Mouse (Mus musculus) kidney, adult 9 months (tissue): ENCODE data around the gene Arhgef28.
A peak's percentile ranks its signal among the peaks of the same experiment; 100 is the strongest.
"Not testable (repeated sequence)": the region's sequence is repeated elsewhere in the genome, so short reads cannot be mapped to it uniquely, and the experiment has no call there.

ENCODE experiments used
- DNase-seq: peaks from one replicate; pipeline ENCODE4 v3.0.0; 2022

Arhgef28 gene

GRCm38 (mm10) chr13:98062843-98063242 lies 143.4 kb downstream of the Arhgef28 start:
- no peak for DNase-seq

DNA sequence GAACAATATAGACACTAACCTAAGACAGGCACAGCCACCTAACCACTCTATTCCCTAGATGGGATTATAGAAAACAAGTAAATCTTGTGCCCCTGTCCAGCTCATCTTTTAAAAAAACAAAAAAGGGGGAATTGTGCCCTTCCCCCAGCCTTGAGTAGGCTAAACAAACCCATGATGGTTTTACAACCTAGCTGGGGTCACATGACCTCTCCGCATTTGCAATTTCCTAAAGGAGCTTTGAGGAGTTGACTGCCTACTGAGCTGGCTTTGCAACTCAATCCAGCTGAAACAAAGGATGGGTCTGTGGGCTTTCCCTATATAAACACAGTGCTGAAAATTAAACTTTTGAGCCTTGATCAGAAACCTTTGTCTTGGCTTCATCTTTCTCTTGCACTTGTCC lies 146.1 kb downstream of the Arhgef28 start:
- not testable (repeated sequence) for DNase-seq

DNA sequence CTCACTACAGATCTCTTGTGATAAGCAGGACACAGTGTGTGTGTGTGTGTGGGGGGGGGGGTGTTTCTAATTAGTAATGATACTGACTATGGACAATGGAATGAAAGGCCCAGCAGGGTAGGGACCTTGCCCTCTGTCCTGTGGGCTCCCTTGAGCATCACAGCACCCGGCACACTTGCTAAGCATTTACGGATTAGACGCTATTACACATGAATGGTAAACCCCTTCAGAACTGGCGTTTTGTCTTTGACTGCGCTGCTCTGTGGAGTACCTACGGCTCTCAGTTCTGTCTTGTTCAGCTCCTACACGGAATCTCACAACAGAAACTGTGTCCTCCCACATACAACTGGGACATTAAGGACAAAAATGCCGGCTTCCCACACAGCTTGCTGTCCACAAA lies 151.0 kb downstream of the Arhgef28 start:
- no peak for DNase-seq

DNA sequence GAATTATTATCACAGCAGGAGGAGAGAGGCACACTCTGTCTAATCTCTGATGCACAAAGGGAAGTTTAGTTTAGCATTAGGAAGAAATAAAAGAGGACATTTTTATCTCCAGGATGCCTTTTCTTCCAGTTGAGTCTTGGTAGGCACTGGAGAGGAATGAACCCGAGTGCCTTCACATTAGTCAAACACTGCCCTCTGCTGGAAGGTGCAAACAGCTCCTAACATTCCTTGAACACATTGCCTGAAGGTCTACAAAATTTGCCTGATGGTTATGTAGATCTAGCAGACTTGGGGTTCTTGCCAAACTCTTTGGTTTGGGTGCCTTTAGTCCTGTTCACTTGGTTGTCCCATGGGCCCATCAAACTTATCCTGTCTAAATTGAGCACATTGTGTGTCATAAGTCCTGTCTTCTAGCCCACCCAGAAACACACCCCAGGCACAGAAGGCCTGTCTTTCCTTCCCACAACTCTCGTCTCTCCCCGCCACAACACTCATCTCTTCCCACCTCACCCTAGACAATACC lies 165.6 kb downstream of the Arhgef28 start:
- peak; percentile 72 for DNase-seq

- DNase-seq: no peak
Measured at GRCm38 (mm10) chr13:98038731-98039130, 167.5 kb downstream of the Arhgef28 start.

DNA sequence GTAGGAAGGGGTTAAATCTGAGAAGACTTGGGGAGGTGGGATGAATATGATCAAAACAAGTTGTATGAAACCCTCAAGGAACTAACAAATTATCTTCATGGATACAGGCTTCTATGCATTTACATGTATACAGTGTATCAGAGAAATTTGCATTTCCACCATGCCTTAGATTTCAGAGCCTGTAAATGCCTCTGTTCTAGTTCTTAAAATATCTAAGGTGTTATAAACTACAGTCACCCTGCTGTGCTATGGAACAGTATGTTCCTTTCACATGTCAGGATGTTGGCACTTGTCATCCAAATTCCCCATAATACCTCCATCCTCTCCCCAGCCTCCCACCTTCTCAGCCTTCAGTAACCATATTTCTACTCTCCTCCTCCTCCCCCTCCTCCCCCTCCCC lies 168.5 kb downstream of the Arhgef28 start:
- DNase-seq: no peak

GRCm38 (mm10) chr13:98031642-98031960 lies 174.6 kb downstream of the Arhgef28 start:
- DNase-seq: no peak

- peak; percentile 93 for DNase-seq
Measured at GRCm38 (mm10) chr13:98030959-98031641, 175.1 kb downstream of the Arhgef28 start.

DNA sequence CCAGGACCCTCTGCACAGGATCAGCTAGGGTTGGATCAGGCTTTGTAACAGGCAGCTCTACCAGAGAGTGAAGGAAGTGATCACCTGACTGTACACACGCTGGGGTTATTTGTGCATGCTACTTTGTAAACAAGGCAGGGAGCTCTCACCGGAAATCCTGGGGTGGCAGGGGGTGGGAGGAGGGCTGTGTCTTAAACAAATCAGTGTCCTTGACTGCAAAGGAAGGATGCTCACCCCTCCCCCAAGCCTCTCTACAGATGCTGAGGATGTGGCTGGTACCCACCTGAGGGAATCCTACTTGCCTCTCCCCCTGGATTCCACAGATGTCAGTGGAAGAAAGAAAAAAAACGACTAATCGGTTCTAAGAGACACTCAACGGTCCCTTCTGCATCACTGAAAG lies 176.2 kb downstream of the Arhgef28 start:
- DNase-seq: no peak

GRCm38 (mm10) chr13:98028711-98029250 lies 177.5 kb downstream of the Arhgef28 start:
- no peak for DNase-seq

GRCm38 (mm10) chr13:98027641-98028204 lies 178.5 kb downstream of the Arhgef28 start:
- peak; percentile 80 for DNase-seq

DNA sequence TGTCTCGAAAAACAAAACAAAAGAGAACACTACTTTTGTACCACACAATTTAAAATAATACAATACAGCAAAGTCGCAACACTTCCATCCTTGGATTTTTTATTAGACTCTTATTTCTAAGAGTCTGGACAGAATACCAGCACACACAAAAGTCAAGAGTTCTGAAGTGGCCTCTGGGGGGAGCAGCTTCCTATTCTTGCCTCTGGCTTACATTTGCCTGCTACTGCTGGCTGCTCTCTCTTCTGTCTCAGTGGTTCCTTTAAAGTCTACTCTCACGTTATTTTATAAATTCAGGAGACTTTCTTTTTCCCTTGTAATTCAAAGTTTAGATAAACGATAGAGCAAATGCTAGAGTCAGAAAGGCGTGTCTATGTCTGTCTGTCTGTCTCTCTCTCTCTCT lies 179.1 kb downstream of the Arhgef28 start:
- no peak for DNase-seq

DNA sequence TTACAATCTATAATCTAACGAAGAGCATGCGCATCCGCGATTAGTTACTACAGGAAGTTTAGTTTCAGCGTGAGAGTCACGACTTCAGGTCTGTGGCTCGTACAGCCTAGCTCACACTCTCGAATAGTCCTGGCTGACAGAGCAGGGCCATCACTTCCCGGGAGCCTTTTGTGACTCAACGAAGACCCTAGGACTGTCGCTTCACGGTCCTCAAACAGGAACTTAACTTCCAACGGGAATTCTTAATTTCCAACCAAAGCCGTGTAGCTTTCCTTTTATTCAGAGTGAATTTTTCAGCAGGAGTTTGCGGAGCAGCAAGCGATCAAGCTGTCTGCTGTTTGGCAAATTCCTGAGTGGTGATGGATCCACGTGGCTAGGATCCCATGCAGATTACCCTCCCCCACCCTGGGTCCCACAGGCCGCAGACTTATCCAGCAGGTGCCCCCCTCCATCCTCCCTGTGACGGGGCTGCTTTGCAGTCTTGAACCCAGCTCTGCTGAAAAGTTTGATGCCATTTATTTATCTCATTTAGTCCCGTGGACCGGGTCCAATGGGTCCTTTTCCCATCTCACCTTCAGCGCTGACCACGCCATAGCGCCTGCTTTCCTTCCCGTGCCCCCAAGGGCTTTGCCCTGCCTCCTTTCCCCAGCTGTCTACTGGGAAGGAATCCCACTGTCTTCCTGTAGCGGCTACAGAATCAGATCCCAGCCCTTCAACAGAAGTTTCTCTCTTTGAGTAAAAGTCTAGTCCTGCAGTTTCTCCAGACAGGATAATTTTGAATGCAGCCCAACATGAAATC lies 180.3 kb downstream of the Arhgef28 start:
- DNase-seq: no peak

DNA sequence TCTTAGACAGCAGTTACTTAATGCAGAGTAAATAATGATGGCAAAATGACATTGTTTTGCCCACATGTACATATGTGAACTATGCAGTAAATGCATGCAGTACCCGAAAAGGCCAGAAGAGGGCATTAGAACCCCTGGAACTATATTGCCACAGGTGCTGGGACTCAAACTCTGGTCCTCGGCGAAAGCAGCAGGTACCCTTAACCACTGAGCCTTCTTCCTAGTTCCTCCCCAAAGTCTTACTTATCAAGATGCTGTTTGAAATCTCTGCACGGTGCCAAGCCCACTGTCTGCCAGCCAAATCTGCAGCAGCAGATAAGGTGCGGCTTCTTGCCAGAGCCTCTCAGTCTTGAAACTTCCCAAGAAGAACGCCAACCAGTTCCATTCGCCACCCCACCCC lies 181.1 kb downstream of the Arhgef28 start:
- DNase-seq: no peak

GRCm38 (mm10) chr13:98024680-98025079 lies 181.6 kb downstream of the Arhgef28 start:
- no peak for DNase-seq

DNA sequence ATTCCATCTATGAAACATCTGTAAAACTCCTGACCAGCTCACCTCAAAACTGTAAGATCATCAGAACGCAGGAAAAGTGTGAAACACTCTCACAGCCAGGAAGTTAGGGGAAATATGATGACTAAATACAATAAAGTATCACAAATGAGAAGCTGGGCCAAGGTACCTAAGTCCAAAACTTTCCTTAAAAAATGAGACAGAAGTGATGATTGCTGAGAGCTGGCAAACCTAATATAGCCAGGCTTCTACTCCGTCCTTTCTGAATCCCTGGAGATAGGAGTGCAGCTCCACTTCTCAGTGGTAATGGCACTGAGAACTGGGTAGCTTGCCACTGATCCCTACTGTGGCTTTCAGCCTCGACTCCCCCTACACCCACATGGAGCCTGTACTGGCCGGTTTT lies 184.3 kb downstream of the Arhgef28 start:
- no peak for DNase-seq

DNA sequence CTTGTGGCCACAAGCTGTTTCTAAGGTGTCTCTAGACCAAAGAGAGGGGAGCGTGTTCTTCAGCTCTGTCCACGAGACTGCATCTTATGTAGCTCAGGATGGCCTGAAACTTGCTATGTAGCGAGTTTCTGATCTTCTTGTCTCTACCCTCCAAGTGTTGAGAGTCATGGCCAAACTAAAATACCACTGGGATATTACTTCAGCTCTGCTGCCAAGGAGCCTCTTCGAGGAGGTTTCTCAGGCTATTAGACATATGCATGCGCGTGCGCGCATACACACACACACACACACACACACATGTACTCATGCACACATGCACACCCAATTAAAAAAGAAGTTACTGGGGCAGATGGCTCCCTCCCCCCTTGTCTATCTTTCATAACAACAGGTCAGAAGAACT lies 187.4 kb downstream of the Arhgef28 start:
- not testable (repeated sequence) for DNase-seq

GRCm38 (mm10) chr13:98016923-98017588 lies 189.2 kb downstream of the Arhgef28 start:
- DNase-seq: peak; percentile 67

DNA sequence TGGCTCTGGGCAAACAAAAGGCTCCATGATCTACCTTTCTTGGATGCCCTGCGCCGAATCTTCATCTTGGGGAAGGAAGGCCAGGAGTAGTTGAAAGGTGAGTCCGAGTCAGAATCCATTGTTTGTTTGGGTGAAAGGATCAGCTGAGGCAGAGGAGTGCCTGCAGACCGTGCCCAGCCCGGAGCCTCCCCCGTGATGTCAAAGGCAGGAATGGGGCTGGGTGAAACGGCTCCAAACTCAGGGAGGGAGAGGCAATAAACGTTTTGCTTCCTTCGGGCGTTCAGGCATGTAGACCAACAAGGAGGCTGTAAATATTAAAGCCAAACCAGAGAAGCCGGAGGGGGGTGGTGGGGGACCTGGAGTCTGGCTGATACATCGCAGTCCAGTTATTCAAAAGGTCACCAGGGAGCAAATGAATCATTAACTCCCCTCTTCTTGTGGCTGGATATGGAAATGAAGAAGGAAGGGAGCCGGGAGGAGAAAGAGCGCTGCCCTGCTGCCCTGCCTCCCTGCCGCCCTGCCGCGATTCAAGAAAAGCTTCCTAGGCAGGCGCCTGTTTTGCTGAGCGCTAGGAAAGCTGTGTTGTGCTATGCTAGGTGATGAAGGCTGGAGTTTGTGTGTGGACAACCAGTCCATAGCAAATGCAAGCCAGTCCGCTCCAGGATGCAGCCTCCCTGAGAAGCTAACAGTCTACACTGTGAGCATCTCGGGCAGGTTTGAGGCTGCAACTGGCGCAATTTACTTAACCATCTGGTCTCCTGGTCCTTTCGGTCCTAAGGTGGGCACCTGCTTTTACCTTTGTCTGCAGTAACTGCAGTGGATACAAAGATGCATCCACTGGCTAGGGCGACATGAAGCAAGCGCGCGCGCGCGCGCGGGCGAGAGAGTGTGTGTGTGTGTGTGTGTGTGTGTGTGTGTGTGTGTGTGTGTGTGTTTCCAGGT lies 190.0 kb downstream of the Arhgef28 start:
- peak; percentile 98 for DNase-seq

DNA sequence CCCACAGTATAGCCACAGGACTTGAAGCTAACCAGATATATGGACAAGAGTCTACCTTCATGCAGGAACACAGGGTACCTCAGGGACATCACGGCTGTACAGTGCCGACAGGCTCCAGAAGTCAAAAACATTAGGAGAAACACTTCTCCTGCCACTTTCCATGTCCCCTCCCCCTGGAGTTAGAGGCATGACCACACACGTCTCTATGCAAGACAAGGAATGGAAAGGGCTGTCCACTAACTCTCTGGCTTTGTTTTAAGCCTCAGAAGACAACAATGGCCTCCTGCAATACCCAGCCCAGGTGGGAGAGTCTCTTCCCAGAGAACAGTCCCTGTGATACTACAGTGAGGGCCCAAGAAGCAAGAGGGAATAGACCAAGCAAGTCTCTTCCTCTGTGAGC lies 191.3 kb downstream of the Arhgef28 start:
- DNase-seq: peak; percentile 72

GRCm38 (mm10) chr13:98013715-98014114 lies 192.5 kb downstream of the Arhgef28 start:
- DNase-seq: peak; percentile 93

DNA sequence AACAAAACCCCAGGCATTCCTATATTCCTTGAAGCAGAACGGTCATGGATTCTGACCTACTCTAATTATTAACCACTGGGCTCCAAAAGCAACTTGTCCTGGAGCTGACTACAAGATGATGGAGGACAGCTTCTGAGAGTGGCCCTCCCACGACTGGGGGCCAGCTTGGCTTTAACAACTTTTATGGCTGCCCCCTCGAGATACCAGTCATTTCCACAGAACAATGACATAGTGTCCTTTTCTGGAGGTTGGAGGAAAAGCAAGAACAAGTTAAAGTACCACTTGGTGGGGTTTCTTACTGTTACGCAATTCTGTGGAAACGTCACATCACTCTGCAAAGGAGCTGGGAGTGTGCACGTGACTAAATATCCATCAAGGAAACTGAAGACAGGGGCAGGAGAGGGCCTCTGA lies 194.3 kb downstream of the Arhgef28 start:
- peak; percentile 93 for DNase-seq
